Mouse (Mus musculus): Measurements from ENCODE around the gene 1810013L24Rik.
"Not testable (repeated sequence)": the region's sequence is repeated elsewhere in the genome, so short reads cannot be mapped to it uniquely, and the experiment has no call there.

The 1810013L24Rik gene

GRCm38 (mm10) chr16:8906115-8906514 is 76.2 kb downstream of the 1810013L24Rik start:
- DNase-seq (ENCODE audit: low spot score): not testable (repeated sequence)
